Mouse (Mus musculus): ENCODE data around the gene Hook1. TPM values are rescaled to one million over a fixed set of nuclear protein-coding genes. Genes with fewer than 3 reads are reported as not detected.
"Not testable (repeated sequence)": the region's sequence is repeated elsewhere in the genome, so short reads cannot be mapped to it uniquely, and the experiment has no call there.

Hook1 gene
- polyA plus RNA-seq, 1 experiment, result 10.2 TPM

- peaks cover 11% of the 10 kb centered on the region; the same call in 1 of the 2 replicates for H3K4me1 ChIP-seq (ENCODE audit: control insufficient read depth, insufficient read depth, low read length)
- WGBS, result 56% methylated on average over 2 of the region's 2 CpGs
- DNase-seq, result no peak
- no peak for TF ChIP-seq CTCF (conservative IDR thresholded peaks at IDR 0.05; ENCODE audit: insufficient read depth, insufficient read length, low read depth, low read length)
- TF ChIP-seq POLR2A (IDR thresholded peaks at IDR 0.05; ENCODE audit: low read depth, low read length), result no peak
- H3K27ac ChIP-seq (ENCODE audit: insufficient read depth, low read depth, low read length), result no peak overlapping the region
- no peaks in the 10 kb centered on the region for H3K27me3 ChIP-seq (replicated peaks; ENCODE audit: control insufficient read depth, insufficient read depth, low read length)
- no peak overlapping the region for H3K4me3 ChIP-seq (ENCODE audit: insufficient read depth, low read depth, low read length)
- H3K36me3 ChIP-seq (ENCODE audit: control insufficient read depth, insufficient read depth, low read length), result no peaks in the 10 kb centered on the region
Observed at GRCm38 (mm10) chr4:95931331-95931730, 35.7 kb upstream of the Hook1 start.

DNA sequence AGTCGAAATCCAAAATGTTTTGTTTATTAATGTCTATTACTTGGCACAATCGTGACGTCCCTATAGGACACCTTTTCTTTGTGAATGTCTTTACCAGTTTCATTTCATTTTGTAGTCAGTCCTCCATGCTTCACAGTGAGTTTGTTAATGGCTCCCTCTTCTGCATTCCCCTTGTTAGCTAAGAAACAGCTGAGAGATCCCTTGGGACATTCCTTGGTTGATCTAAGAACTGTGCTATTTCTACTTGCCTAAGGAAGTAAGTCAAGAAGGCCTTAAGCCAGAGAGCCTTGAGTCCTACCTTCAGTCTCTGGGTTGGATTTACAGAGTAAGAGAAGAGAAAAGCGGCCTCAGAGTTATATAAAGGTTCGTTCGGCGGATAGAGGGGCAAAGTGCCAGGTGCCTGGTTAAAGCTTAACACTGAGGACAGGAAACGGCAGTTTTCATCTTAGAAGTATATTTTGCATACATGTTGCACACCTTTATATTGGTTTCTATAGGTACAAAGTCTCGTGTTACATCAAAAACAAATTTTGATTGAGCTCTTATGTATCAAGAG lies 33.2 kb upstream of the Hook1 start:
- WGBS, result 46% methylated on average over 9 of the region's 9 CpGs
- H3K27ac ChIP-seq (ENCODE audit: insufficient read depth, low read depth, low read length), result peak overlapping the region; percentile 80
- peak; percentile 85 for DNase-seq

GRCm38 (mm10) chr4:95934384-95935035 lies 32.5 kb upstream of the Hook1 start:
- no peaks in the 10 kb centered on the region for H3K27me3 ChIP-seq (replicated peaks; ENCODE audit: control insufficient read depth, insufficient read depth, low read length)
- H3K36me3 ChIP-seq (ENCODE audit: control insufficient read depth, insufficient read depth, low read length), result no peaks in the 10 kb centered on the region
- peaks cover 11% of the 10 kb centered on the region; the same call in 1 of the 2 replicates for H3K4me1 ChIP-seq (ENCODE audit: control insufficient read depth, insufficient read depth, low read length)
- H3K4me3 ChIP-seq (ENCODE audit: insufficient read depth, low read depth, low read length), result no peak overlapping the region
- peak overlapping the region; percentile 80 for H3K27ac ChIP-seq (ENCODE audit: insufficient read depth, low read depth, low read length)
- DNase-seq, result peak; percentile 61
- TF ChIP-seq CTCF (conservative IDR thresholded peaks at IDR 0.05; ENCODE audit: insufficient read depth, insufficient read length, low read depth, low read length) (no peak), POLR2A (IDR thresholded peaks at IDR 0.05; ENCODE audit: low read depth, low read length) (no peak)
- WGBS, result 37% methylated on average over 4 of the region's 4 CpGs

More for the DNA sequence above, 33.2 kb upstream of the Hook1 start:
- H3K4me1 ChIP-seq (ENCODE audit: control insufficient read depth, insufficient read depth, low read length), result peaks cover 11% of the 10 kb centered on the region; the same call in 1 of the 2 replicates
- TF ChIP-seq POLR2A (IDR thresholded peaks at IDR 0.05; ENCODE audit: low read depth, low read length), result no peak
- TF ChIP-seq CTCF (conservative IDR thresholded peaks at IDR 0.05; ENCODE audit: insufficient read depth, insufficient read length, low read depth, low read length), result no peak
- H3K27me3 ChIP-seq (replicated peaks; ENCODE audit: control insufficient read depth, insufficient read depth, low read length), result no peaks in the 10 kb centered on the region
- H3K4me3 ChIP-seq (ENCODE audit: insufficient read depth, low read depth, low read length), result no peak overlapping the region
- H3K36me3 ChIP-seq (ENCODE audit: control insufficient read depth, insufficient read depth, low read length), result no peaks in the 10 kb centered on the region

- Histone ChIP-seq H3K4me3 (ENCODE audit: insufficient read depth, low read depth, low read length) (no peak overlapping the region), H3K27ac (ENCODE audit: insufficient read depth, low read depth, low read length) (no peak overlapping the region), H3K27me3 (replicated peaks; ENCODE audit: control insufficient read depth, insufficient read depth, low read length) (no peaks in the 10 kb centered on the region), H3K4me1 (ENCODE audit: control insufficient read depth, insufficient read depth, low read length) (peaks cover 10% of the 10 kb centered on the region; the same call in 1 of the 2 replicates), H3K36me3 (ENCODE audit: control insufficient read depth, insufficient read depth, low read length) (no peaks in the 10 kb centered on the region)
- DNase-seq, result no peak
- no peak for TF ChIP-seq CTCF (conservative IDR thresholded peaks at IDR 0.05; ENCODE audit: insufficient read depth, insufficient read length, low read depth, low read length)
- TF ChIP-seq POLR2A (IDR thresholded peaks at IDR 0.05; ENCODE audit: low read depth, low read length), result no peak
- 82% methylated on average over 3 of the region's 3 CpGs for WGBS
Observed at GRCm38 (mm10) chr4:95938701-95939100, 28.3 kb upstream of the Hook1 start.

- WGBS, result 82% methylated on average over 1 of the region's 1 CpGs
- Histone ChIP-seq H3K36me3 (ENCODE audit: control insufficient read depth, insufficient read depth, low read length) (no peaks in the 10 kb centered on the region), H3K27ac (ENCODE audit: insufficient read depth, low read depth, low read length) (no peak overlapping the region), H3K4me1 (ENCODE audit: control insufficient read depth, insufficient read depth, low read length) (no peaks in the 10 kb centered on the region), H3K27me3 (replicated peaks; ENCODE audit: control insufficient read depth, insufficient read depth, low read length) (no peaks in the 10 kb centered on the region), H3K4me3 (ENCODE audit: insufficient read depth, low read depth, low read length) (no peak overlapping the region)
- no peak for DNase-seq
- TF ChIP-seq CTCF (conservative IDR thresholded peaks at IDR 0.05; ENCODE audit: insufficient read depth, insufficient read length, low read depth, low read length), result no peak
- TF ChIP-seq POLR2A (IDR thresholded peaks at IDR 0.05; ENCODE audit: low read depth, low read length), result no peak
Observed at GRCm38 (mm10) chr4:95947896-95948295, 19.1 kb upstream of the Hook1 start.

- no peak for DNase-seq
- TF ChIP-seq POLR2A (IDR thresholded peaks at IDR 0.05; ENCODE audit: low read depth, low read length) (no peak), CTCF (conservative IDR thresholded peaks at IDR 0.05; ENCODE audit: insufficient read depth, insufficient read length, low read depth, low read length) (no peak)
- Histone ChIP-seq H3K4me1 (ENCODE audit: control insufficient read depth, insufficient read depth, low read length) (no peaks in the 10 kb centered on the region), H3K4me3 (ENCODE audit: insufficient read depth, low read depth, low read length) (no peak overlapping the region), H3K36me3 (ENCODE audit: control insufficient read depth, insufficient read depth, low read length) (no peaks in the 10 kb centered on the region), H3K27me3 (replicated peaks; ENCODE audit: control insufficient read depth, insufficient read depth, low read length) (no peaks in the 10 kb centered on the region), H3K27ac (ENCODE audit: insufficient read depth, low read depth, low read length) (no peak overlapping the region)
Observed at GRCm38 (mm10) chr4:95953328-95953727, 13.7 kb upstream of the Hook1 start.

DNA sequence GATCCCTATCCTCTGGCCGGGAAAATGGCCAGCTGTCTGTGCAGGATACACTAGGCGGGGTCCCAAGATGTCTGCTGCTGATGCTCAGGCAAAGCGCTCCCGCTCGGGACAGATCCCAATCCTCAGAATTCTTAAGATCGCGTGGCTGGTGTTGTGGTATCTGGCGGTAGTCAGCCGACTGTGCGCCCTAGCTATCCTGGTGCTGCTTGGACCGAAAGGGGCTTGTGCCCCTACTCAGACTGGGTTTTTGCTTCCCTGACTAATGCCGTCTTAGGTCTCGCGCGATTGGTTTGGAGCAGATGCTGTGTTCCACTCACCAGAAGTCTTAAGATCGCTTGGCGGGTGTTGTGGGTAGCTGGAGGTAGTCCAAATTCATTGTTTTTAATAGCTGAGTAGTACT lies 15.2 kb downstream of the Hook1 start:
- H3K4me1 ChIP-seq (ENCODE audit: control insufficient read depth, insufficient read depth, low read length); H3K27ac ChIP-seq (ENCODE audit: insufficient read depth, low read depth, low read length); H3K27me3 ChIP-seq (replicated peaks; ENCODE audit: control insufficient read depth, insufficient read depth, low read length); DNase-seq; H3K4me3 ChIP-seq (ENCODE audit: insufficient read depth, low read depth, low read length); H3K36me3 ChIP-seq (ENCODE audit: control insufficient read depth, insufficient read depth, low read length): not testable (repeated sequence)
- WGBS, result 95% methylated on average over 17 of the region's 17 CpGs
